Mouse (Mus musculus): ENCODE measurements around the gene Pde10a.

DNA sequence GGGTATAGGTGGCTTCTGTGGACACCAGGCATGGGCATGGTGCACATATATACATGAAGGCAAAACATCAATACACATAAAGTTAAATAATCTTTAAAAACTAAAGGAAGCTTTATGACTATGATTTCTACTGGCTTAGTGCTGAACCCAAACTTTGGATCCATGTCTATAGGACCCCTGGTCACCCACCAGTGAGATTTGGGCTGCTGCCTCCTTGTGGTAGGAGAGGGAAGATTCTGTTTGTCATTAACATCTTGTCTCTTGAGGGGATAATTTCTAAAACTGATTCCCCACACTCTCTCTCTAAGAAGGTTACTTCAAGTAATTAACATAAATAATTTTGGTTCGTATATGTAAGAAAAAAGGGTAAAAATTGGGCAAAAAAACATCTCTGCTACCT lies 220.2 kb downstream of the Pde10a start:
- TF ChIP-seq CHD2 (IDR thresholded peaks at IDR 0.05; ENCODE audit: low read depth, low read length) (no peak), HCFC1 (IDR thresholded peaks at IDR 0.05; ENCODE audit: borderline replicate concordance, insufficient read depth, low read length) (no peak)

Data from ES-E14 (cell line).